Mouse (Mus musculus) left cerebral cortex, adult 8-10 months (tissue): Measurements from ENCODE around the gene Dlgap1. TPM values are rescaled to one million over a fixed set of nuclear protein-coding genes. Genes with fewer than 3 reads are reported as not detected.
"Not testable (repeated sequence)": the region's sequence is repeated elsewhere in the genome, so short reads cannot be mapped to it uniquely, and the experiment has no call there.

Experiments
- DNase-seq, 2 experiments: peaks; one replicate each; pipeline ENCODE4 v3.0.0; 2022; ENCODE audit warnings: low spot score in 2 of 2
- total RNA-seq, 4 experiments: library from RNA; stranded (reverse); gene quantifications; 2 replicates each; pipeline ENCODE4 v1.2.4; 2022

Dlgap1 gene
- total RNA-seq, 4 experiments from 2014 or later = 407 to 471 (median 429) TPM

GRCm38 (mm10) chr17:70834430-70834965 lies 865.6 kb downstream of the Dlgap1 start:
- DNase-seq = no peak

DNA sequence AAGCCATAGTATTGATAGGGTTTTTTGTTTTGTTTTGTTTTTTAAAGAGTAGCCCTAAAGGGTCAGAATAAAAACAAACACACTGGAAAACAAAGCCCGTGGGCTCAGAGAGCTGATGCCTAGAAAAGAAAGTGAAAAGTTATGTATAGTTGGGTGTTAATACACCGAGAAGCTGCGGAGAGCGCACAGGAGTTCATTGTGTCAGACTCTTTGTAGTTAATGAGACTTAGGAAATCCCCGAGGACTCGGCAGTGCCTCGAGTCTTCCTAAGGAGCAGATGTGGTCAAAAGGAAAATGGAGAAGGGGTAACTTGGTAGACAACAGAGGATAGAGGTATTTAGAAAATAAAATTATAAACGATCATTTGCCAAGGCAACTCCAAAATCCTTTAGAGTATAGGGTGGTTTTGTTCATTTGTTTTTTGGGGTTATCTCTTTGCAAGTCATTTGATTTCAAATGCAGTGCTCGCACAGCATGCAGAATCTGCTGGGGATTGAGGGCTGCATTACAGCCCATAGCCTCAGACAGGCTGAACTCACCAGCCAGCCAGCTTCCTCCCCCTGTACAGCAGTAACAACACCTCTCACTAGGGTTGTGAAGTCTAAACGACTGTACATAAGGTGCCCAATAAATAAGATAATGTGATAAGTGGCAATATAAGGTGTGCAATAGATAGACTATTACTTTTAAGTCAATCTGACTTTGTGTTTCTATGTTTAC lies 866.4 kb downstream of the Dlgap1 start:
- no peak for DNase-seq

GRCm38 (mm10) chr17:70836820-70837219 lies 867.9 kb downstream of the Dlgap1 start:
- DNase-seq = no peak

DNA sequence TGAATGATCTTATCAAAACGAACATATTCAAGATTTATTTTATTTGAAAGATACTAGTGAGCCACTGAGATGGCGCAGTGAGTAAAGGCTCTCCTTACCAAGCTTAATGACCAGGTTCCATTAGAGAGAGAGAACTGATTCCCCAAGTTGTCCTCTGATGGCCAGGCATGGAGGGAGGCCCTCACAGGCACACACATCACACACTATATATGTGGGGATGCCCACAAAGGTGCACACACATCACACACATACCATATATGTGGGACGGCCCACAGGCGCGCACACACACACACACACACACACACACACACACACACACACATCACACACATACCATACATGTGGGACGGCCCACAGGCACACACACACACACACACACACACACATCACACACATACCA lies 868.6 kb downstream of the Dlgap1 start:
- not testable (repeated sequence) for DNase-seq

- DNase-seq = no peak
These were observed 869.2 kb downstream of the Dlgap1 start for GRCm38 (mm10) chr17:70838031-70838430.

DNA sequence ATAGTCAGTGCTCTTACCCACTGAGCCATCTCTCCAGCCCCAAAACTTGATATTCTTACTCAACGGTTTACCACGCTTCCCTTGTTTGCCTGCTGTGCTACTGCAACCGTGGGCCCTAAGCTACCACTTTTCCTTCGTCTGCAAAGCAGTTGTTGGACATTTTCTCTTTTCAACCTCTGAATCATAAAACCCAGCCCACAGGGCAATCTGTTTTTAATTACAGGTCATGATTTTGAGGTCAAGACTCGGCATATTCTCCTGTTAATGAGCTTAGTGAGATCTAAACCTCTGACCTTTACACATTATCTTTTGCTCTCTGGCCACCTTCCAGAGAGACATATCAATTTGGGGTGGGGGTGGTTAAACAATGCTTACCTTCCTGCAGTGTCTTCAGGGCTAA lies 869.7 kb downstream of the Dlgap1 start:
- no peak for DNase-seq

- no peak for DNase-seq
These were observed 874.4 kb downstream of the Dlgap1 start for GRCm38 (mm10) chr17:70843252-70843651.

DNA sequence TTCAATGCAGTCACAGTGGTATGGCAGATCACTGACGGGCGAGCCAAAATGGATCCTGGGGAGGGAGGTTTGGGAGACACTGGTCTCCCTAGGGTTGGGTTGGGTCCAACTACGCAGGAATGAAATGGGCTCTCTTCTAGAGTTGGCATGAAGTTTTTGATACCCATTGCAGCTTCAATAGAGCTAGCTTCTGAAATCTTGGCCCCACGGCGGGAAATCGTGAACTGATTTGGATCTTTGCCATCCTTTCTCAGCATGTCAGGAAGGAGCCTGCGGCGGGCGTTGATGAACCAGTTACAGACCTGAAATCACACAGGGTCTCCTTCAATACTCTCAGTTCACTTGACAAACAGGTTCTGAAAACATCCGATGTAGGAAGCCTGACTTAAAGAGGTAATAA lies 876.1 kb downstream of the Dlgap1 start:
- DNase-seq = no peak

GRCm38 (mm10) chr17:70845543-70845942 lies 876.7 kb downstream of the Dlgap1 start:
- no peak for DNase-seq

GRCm38 (mm10) chr17:70846111-70846644 lies 877.3 kb downstream of the Dlgap1 start:
- DNase-seq = no peak

- no peak for DNase-seq
These were observed 878.2 kb downstream of the Dlgap1 start for GRCm38 (mm10) chr17:70847086-70847485.

DNA sequence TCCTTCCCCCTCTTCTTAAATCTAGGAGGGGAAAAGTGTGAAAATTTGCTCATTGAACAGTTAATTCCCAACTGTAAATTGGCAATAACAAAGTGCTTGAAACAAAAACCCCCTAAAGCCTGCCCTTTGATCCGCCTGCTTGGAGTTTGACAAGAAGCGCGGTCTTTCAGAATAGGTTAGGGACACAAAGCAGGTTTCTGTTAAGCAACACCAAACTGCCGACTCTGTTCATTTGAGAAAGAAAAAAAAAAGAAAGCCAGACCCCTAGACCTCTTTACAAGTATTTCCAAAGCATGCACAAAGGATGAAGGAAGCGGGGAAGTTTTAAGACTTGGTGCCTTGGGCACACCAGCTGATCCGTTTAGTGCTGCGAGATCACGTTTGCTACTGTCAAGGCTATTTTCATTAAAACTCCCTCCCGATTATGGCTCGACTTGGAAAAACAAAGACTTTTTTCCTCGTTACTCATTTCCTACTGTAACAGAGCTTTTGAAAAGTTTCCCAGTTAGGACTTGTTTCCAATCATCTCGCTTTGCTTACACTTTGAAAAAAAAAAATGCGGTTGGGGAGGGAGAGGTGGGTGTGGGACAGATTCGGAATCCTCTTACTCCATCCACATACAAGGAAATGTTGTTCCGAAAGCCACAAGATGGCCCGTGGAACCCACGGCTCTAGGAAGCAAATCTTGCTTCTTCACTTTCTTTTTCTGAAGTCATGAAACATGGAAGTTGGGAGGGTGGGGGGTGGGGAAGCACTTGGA lies 879.1 kb downstream of the Dlgap1 start:
- no peak for DNase-seq

DNA sequence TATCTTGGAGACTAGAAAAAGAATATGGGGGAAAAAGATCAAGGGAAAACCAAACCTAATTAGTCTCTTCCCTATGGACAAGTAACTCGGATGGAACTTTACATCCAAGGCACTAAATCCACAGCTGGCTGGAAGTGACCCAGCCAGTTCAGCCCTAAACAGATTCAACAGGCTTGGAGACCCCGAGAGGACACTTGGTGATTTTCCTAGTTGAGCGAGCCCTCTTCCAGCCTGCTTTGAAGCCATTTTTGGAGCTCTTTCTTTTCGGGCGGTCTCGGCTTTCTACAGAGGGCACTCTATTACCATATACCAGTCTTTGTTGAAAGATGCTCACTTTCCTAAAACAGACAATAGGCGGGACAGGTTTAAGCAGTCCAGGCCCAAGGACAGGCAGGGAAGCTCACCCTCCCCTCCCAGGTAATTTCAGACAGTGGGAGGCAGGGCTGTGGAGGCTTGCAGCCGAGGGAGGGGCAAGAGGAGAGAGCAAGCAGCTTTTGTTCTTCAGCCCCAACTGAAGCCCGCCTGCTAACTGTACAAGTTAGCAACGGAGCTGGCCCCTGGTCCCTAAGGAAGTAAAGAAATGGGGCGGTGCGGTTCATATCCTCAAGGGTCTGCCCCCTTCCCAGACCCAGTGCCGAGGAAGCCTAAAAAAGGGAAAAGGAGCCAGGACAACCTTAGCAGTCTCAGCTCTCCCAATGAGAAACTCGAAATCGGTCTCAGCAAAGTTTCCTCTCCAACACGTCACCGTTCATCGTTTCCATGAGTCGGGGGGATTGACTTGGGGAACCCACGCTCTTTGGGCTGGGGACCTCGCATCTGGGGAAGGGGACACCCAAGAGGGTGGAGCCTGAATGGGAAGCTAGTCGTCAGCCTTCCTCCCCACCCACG lies 879.9 kb downstream of the Dlgap1 start:
- no peak for DNase-seq

GRCm38 (mm10) chr17:70849399-70850232 lies 880.7 kb downstream of the Dlgap1 start:
- DNase-seq = no peak

- DNase-seq = no peak
These were observed 881.5 kb downstream of the Dlgap1 start for GRCm38 (mm10) chr17:70850233-70850995.

GRCm38 (mm10) chr17:70850996-70851991 lies 882.4 kb downstream of the Dlgap1 start:
- no peak for DNase-seq

GRCm38 (mm10) chr17:70852011-70852685 lies 883.3 kb downstream of the Dlgap1 start:
- DNase-seq = no peak
